Mouse (Mus musculus): ENCODE measurements around the gene Gm11114. TPM values are rescaled to one million over a fixed set of nuclear protein-coding genes. Genes with fewer than 3 reads are reported as not detected.

Gene Gm11114
- total RNA-seq (2022), result not detected

GRCm38 (mm10) chr9:85312473-85312872 is at the start of gene Gm11114:
Gene Gm11114 (plus strand): TSS chr9:85312773.
- no peak for DNase-seq

DNA sequence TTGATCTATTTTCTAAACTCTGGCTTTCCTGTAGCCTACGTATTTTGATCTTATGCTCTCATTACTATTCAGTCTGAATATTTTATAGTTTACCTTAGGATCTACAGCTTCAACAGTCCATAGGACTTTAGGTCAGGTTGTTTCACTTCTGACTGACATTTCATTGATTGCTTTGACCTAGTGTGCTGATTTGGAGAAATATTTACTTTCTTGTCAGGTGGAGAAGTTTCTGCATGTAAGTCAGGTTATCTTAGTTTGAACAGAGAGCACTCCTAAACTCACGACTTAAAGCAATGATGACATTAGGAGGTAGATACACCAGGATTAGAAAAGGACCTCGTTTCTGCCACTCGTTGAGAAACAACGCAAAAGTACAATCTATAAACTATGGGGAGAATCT is 45.7 kb upstream of the Gm11114 start:
- no peak for DNase-seq

GRCm38 (mm10) chr9:85274114-85274513 is 38.5 kb upstream of the Gm11114 start:
- DNase-seq, result no peak

- DNase-seq, result no peak
Measured at GRCm38 (mm10) chr9:85302849-85303248, 9.7 kb upstream of the Gm11114 start.

DNA sequence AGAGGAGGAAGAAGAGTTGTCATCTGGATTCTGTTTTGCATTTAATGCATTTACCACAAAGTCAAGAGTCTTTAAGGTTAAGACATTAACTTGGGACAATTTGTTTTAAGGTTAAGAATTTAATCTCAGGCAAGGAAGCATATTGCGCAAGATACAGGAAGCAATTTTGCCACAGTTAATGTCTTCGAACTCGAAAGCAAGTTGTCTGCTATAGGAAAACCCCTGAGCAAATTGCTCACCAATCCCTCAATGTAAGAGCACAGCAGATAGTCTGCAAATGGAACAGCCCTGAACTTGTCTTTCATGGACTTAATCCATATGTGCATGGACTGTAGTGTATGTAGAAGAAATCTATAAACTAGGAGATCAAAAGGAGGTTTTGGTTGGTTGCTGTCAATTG is 9.2 kb upstream of the Gm11114 start:
- no peak for DNase-seq

DNA sequence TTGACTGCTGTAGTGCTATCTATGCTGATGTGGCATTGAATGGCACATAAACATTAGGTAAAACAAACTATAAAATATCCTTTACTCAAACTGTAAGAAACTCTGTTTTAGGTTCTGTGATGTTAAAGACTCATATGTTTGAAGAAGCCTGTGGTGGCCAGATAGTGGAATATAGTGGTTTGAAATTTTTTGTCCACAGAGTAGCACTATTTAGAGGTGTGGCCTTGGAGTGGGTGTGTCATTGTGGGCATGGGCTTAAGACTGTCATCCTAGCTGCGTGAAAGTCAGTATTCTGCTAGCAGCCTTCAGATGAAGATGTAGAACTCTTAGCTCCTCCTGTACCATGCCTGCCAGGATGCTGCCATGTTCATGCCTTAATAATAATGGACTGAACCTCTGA is 3.5 kb downstream of the Gm11114 start:
- no peak for DNase-seq

DNA sequence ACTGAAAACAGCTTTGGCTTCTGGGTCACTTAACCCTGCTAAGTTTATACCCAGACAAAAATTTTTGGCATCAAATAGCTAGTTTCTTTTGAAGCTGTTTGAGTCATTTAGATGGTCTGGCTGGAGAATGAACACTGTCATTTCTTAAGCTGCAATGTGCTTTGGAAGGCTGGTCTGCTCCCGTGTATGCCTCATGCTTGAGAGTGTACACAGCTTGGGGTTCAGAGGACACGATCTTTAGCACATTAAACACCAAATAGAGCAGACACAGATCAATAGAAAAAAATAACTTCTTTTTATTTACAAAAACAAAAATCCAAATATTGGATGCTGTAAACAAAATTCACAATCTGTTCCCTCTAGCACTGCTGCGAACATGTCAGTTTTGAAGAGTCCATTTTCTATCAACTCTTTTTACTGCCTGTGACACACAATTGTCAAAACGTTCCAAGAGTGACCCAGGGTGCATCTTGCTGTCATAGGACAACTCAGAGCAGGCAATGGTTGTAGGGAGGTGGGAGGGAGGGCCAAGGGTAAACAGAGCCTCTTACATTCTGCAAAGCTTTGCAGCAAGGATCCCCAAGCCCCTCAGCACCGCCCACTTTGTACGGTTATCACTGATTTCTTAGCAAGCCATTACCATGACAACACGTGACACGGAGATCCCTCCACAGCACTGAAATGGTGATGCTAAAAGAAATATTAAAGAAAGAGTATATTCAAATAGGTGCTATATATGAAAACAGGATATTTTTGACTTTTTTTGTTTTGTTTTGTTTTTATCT is 7.8 kb downstream of the Gm11114 start:
- no peak for DNase-seq

DNA sequence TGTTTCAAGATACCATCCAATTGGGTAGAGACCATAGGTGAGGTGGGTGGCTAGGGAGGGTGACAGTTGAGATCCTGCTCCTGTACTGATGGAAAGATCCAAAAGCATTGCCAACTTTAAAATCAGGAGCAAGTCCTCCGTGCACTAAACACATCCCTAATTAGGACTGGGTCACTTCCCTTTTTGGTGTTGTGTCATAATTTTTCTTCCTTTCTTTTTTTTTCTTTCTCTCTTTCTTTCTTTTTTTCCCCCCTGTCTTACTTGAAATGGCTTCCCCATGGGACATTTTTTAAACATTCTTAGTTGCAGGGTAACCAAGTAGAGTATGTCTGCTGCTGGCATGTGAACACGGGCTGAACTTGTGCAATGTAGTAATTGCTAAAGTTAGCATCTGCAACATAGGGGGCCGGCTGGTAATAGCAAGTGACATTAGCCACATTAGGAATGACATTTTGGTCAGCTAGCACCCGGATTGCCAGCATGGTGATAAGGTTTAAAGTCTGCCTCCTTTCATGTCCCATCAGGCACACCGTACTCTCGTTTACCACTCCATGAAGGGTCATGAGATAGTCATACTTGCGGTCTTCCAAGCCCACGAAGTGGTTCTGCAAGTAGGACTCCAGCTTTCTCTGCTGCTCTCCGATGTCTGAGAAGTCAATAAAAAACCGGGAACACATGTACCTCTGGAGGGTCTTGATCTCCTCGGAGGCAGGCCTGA is 11.7 kb downstream of the Gm11114 start:
- DNase-seq, result no peak

DNA sequence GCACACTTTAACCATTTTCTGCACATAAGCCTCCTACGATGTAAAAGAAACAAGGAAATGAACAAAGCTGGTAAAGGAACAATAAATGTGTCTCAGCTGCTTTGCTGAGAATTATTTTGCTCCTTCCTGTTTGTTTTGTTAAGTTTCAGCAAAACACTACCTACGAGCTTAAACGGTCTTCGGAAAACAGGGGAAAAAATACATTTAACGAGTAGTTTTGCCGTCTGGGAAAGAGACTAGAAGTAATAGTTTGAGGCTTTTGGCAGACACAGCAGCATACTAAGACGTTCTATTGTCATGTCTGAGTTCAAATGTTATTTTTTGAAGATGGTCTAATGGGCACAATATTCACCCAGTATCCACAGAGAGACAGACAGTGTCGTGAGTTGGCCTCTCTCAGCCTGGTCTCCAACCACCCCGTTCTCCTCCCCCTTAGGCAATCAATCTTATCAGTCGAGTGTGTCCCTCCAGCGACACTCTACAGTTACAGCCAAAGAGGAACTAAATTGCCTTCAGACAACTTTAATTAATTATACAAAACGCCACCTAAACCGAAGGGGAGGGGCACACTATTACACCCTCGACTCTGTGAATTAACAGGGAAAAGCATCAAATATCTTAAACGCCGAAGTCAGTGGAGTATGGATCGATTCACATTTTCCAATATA is 12.8 kb downstream of the Gm11114 start:
- no peak for DNase-seq

GRCm38 (mm10) chr9:85326292-85327241 is 14.0 kb downstream of the Gm11114 start:
- peak; percentile 39 for DNase-seq

DNA sequence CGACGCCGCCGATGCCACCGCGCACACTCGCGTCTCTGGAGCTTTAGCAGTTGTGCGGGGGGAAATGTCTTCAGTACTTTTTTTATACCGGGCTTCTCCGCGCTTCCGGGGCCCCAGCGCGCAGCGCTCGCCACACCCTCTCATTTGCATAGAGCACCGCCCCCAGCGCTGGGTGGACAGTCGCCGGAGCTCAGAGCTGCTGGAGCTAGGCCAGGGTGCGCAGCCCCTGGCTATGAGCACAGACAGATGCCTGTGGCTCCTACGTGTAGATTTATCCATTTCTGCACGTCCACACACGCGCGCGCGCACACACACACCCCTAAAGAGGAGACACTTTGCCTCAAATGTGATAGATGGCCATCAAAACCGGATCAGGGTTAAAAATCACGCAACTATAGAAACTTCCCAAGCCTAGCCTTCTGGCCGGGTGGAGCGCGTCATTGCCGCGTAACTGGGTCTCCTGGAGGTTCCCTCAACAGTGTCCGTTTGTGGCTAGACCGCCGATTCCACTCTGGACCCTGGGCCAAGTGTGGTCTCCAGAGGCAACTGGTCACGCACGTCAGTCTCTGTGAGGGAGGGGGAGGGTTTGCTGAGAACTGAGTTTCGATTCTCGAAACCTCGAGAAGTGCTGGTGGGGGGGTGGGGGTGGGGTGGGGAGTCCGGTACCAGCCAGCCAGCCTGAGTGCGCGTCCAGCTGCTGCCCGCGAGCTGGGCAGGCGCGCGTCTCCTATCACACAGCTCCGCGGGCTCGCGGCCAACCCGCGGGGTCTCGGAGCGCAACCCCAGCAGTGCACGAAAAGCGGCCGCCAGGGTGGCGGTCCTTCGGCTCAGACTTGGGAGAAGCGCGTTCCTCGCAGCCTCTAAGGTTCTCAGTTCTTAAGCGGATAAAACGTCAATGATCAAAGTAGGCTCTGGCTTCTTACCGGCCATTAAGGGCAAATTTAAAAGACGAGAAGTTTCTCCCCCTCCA is 15.0 kb downstream of the Gm11114 start, which contains the start of gene Tent5a:
Tent5a (minus strand) TSS at position 107 of the 970 bp plus-strand sequence.
- DNase-seq, result peak; percentile 85

GRCm38 (mm10) chr9:85328259-85328658 is 15.7 kb downstream of the Gm11114 start:
- DNase-seq, result peak; percentile 80

- no peak for DNase-seq
Measured at GRCm38 (mm10) chr9:85331521-85331920, 18.9 kb downstream of the Gm11114 start.

DNA sequence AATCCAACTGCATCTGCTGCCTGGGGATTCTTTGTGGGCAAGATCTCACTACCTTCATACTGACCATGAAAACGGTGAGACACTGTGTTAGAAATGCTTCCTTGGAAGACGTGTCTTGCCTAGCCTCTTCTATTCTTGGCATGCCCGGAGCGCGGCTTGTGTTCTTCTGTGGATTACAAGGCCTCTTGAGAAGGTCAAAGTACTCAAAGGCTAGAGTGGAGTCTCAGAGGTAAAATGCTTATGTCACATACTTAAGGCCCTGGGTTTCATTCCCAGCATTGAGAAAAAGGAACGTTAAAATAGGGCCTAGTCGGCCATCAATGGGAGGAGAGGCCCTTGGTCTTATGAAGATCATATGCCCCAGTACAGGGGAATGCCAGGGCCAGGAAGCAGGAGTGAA is 23.5 kb downstream of the Gm11114 start:
- DNase-seq, result no peak

DNA sequence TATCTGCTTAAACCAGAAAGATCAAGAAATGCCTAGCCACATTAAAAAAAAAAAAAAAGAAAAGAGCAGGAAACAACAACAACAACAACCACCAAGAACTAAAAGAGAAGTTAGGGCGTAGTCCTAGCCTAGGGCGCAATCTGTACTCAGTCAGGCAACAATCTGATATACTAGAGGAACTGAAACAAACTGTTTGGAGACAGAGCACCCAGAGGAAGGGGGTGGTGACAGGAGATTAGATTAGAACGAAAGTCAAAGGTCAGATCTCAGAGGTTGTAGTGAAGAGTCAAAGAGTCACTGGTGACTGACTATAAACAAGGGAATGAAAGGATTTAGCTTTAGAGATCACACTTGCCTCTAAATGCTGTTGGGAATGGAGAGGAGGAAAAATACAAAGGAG is 27.7 kb downstream of the Gm11114 start:
- no peak for DNase-seq

DNA sequence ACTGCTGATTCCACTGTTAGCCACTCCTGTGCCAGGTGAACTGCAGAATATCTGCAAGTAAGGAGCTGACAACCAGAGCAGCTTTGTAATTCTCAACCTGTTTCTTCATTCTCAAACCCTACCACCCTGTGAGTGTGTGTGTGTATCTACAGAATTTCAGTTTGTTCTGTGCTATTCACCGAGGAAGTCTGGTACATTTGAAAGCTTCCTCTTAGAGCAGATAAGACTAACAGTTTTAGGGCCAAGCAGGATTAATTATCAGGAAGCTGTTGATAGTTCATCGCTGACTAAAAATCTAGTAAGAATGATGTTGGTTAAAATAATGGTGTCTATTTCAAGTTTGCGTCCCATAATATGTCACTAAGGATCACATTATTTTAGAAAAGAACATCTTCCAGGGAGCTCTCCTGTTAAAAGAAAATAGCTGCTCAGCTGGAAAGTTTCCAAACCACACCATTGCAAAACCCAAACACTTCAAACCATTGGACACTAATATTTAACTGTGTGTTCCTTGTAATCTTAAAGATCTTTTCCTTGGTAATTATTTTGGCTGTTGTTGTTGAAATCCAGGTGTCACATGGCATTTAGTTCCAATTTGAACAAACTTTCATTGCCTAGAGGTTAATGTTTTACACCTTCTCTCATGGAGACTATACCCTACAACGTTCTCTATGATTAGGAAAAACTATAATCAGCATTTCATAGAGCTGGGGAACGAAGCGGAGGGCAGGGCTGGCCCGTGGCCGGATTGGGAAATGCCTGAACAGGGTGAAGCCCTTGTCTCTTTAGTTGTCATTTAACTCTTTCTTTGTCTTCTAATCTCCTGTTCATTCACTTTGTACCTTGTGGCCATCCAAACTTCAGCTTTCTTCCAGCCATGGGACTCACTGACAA is 30.6 kb downstream of the Gm11114 start:
- DNase-seq, result no peak

GRCm38 (mm10) chr9:85347823-85348523 is 35.4 kb downstream of the Gm11114 start:
- DNase-seq, result no peak

DNA sequence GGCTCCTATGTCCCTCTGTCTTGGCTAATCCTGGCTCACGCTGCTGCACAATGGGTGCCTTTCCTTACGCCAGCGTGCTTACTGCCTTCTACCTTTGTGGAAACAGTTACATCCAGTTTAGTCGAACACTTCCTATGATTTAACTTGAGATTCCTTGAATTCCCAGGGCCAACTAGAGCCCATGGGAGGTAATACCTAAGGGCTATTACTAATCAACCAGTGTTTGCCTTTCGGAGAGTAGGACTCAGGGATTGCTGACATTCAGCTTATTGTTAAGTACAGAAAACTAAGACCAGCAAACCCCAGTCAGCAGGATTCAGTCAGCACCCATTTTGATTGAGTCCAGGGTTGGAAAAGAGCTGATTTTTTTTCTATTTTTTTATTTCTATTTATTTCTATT is 43.0 kb downstream of the Gm11114 start:
- no peak for DNase-seq

All from adrenal gland, adult 8-10 months (tissue).